Mouse (Mus musculus) thymus, adult 2 months (tissue): ENCODE results near the gene Gm10570.

Source experiments
- CTCF ChIP-seq: fragments of 200-500 bp; IDR thresholded peaks from 2 replicates; pipeline ENCODE4 v1.5.1; 2012; ENCODE audit warnings: mild to moderate bottlenecking, control low read depth, low read length, moderate library complexity, borderline replicate concordance; ENCODE audit not compliant: control insufficient read depth, poor library complexity, insufficient read depth; ENCODE audit errors: extremely low read depth
- POLR2A ChIP-seq: fragments of 200-500 bp; IDR thresholded peaks from 2 replicates; pipeline ENCODE4 v1.6.1; 2012; ENCODE audit warnings: mild to moderate bottlenecking, low read length, control low read depth, moderate library complexity; ENCODE audit not compliant: control insufficient read depth, poor library complexity, insufficient read depth; ENCODE audit errors: extremely low read depth

- TF ChIP-seq POLR2A (no peak), CTCF (no peak)
These were observed 13.2 kb upstream of the Gm10570 start for GRCm38 (mm10) chr4:130321640-130322039.
